Mouse (Mus musculus): ENCODE results near the gene Opn4. TPM values are rescaled to one million over a fixed set of nuclear protein-coding genes. Genes with fewer than 3 reads are reported as not detected.

The Opn4 gene
- total RNA-seq, 2 experiments from 2014 or later = 2.2 to 3.1 TPM

Other genes starting within 250 kb of the Opn4 start
- not detected for gene Fam25c, start 244.7 kb downstream of the Opn4 start, total RNA-seq (2021)
- gene Sncg, start 225.4 kb downstream of the Opn4 start, total RNA-seq (2021) = 1 to 10 TPM; 5.6 to 7.5 TPM
- 10 to 100 TPM; 33.7 to 44.0 TPM for gene Mmrn2, start 224.7 kb downstream of the Opn4 start, total RNA-seq (2021)
- gene Bmpr1a, start 96.8 kb downstream of the Opn4 start, total RNA-seq (2021) = 10 to 100 TPM; 60.5 to 71.4 TPM
- gene 9230112D13Rik, start 77.3 kb downstream of the Opn4 start, total RNA-seq (2021) = not detected
- gene Ldb3, start 11.5 kb downstream of the Opn4 start, total RNA-seq (2021) = 100 to 1,000 TPM; 988 to 990 TPM
- 10 to 100 TPM; 36.5 to 37.6 TPM for gene Wapl, start 73.8 kb upstream of the Opn4 start, total RNA-seq (2021)
- gene Grid1, start 220.0 kb upstream of the Opn4 start, total RNA-seq (2021) = under 1 TPM in 1 of 2 experiments, not detected in 1; 0.06 TPM

Data from heart, postnatal 36 days (tissue).